Mouse (Mus musculus) gonadal fat pad, adult 2 months (tissue): ENCODE measurements around the gene Ppp6r2. TPM values are rescaled to one million over a fixed set of nuclear protein-coding genes. Genes with fewer than 3 reads are reported as not detected.

Experiments used
- DNase-seq: peaks from one replicate; pipeline ENCODE4 v3.0.0-alpha.2; 2012; ENCODE audit warnings: low read depth
- polyA plus RNA-seq: library from polyadenylated mRNA; depleted of rRNA; stranded (reverse); fragments of >200 nt; gene quantifications from 2 replicates; pipeline ENCODE4 v1.2.3, GENCODE M21; 2012; rRNA removed

The Ppp6r2 gene
- polyA plus RNA-seq, 1 experiment = 89.2 TPM

- DNase-seq = no peak
Observed at GRCm38 (mm10) chr15:89309962-89310498, 98.7 kb downstream of the Ppp6r2 start.

GRCm38 (mm10) chr15:89313359-89313758, 102.0 kb downstream of the Ppp6r2 start:
- DNase-seq = no peak

- no peak for DNase-seq
Observed at GRCm38 (mm10) chr15:89314107-89314506, 102.8 kb downstream of the Ppp6r2 start.

- no peak for DNase-seq
Observed at GRCm38 (mm10) chr15:89314511-89315189, 103.3 kb downstream of the Ppp6r2 start.

- peak; percentile 45 for DNase-seq
Observed at GRCm38 (mm10) chr15:89315190-89315731, 103.9 kb downstream of the Ppp6r2 start, which contains the start of gene Sbf1. TSS of gene Sbf1 (minus strand) at chr15:89315311.

GRCm38 (mm10) chr15:89316146-89316545, 104.8 kb downstream of the Ppp6r2 start:
- no peak for DNase-seq

- no peak for DNase-seq
Observed at GRCm38 (mm10) chr15:89321264-89321663, 109.9 kb downstream of the Ppp6r2 start.

GRCm38 (mm10) chr15:89322670-89323522, 111.5 kb downstream of the Ppp6r2 start, which contains the start of gene Adm2:
TSS of gene Adm2 (plus strand) at chr15:89322720.
- no peak for DNase-seq

GRCm38 (mm10) chr15:89323656-89324055, 112.3 kb downstream of the Ppp6r2 start:
- DNase-seq = no peak

- no peak for DNase-seq
Observed at GRCm38 (mm10) chr15:89326441-89326840, 115.1 kb downstream of the Ppp6r2 start.

GRCm38 (mm10) chr15:89334271-89334670, 122.9 kb downstream of the Ppp6r2 start, which contains the start of gene Miox:
TSS of gene Miox (plus strand) at chr15:89334398.
- no peak for DNase-seq

GRCm38 (mm10) chr15:89334774-89335537, 123.6 kb downstream of the Ppp6r2 start:
- no peak for DNase-seq

- DNase-seq = no peak
Observed at GRCm38 (mm10) chr15:89336422-89336821, 125.1 kb downstream of the Ppp6r2 start.

Other genes starting within 250 kb of the Ppp6r2 start
- gene Mlc1, start 232.5 kb upstream of the Ppp6r2 start, polyA plus RNA-seq = 0.26 and 0.70 TPM in 2 replicates
- gene Mov10l1, start 228.6 kb upstream of the Ppp6r2 start, polyA plus RNA-seq = 0.11 and 0.15 TPM in 2 replicates
- gene Panx2, start 151.8 kb upstream of the Ppp6r2 start, polyA plus RNA-seq = 2.7 and 4.4 TPM in 2 replicates
- 76.4 and 82.8 TPM in 2 replicates for gene Trabd, start 136.4 kb upstream of the Ppp6r2 start, polyA plus RNA-seq
- gene Selenoo, start 122.5 kb upstream of the Ppp6r2 start, polyA plus RNA-seq = 54.2 and 54.5 TPM in 2 replicates
- gene Tubgcp6, start 88.4 kb upstream of the Ppp6r2 start, polyA plus RNA-seq = 71.9 and 87.7 TPM in 2 replicates
- gene Hdac10, start 82.9 kb upstream of the Ppp6r2 start, polyA plus RNA-seq = 31.1 and 38.8 TPM in 2 replicates
- gene Mapk12, start 70.8 kb upstream of the Ppp6r2 start, polyA plus RNA-seq = 25.2 and 25.3 TPM in 2 replicates
- gene Mapk11, start 61.9 kb upstream of the Ppp6r2 start, polyA plus RNA-seq = 23.8 and 30.3 TPM in 2 replicates
- 98.9 and 119 TPM in 2 replicates for gene Plxnb2, start 30.8 kb upstream of the Ppp6r2 start, polyA plus RNA-seq
- gene Dennd6b, start 15.1 kb upstream of the Ppp6r2 start, polyA plus RNA-seq = 12.2 and 13.6 TPM in 2 replicates
- 127 and 142 TPM in 2 replicates for gene Sbf1, start 103.8 kb downstream of the Ppp6r2 start, polyA plus RNA-seq
- gene Adm2, start 111.2 kb downstream of the Ppp6r2 start, polyA plus RNA-seq = 0.26 and 0.63 TPM in 2 replicates
- gene Miox, start 122.8 kb downstream of the Ppp6r2 start, polyA plus RNA-seq = 0.23 TPM in 1 of 2 replicates, not detected in the other
- 42.6 and 49.3 TPM in 2 replicates for gene Lmf2, start 144.1 kb downstream of the Ppp6r2 start, polyA plus RNA-seq
- 104 and 155 TPM in 2 replicates for gene Ncaph2, start 144.2 kb downstream of the Ppp6r2 start, polyA plus RNA-seq
- 25.6 and 29.8 TPM in 2 replicates for gene Sco2, start 162.3 kb downstream of the Ppp6r2 start, polyA plus RNA-seq
- 2.3 and 3.1 TPM in 2 replicates for gene Tymp, start 165.5 kb downstream of the Ppp6r2 start, polyA plus RNA-seq
- 12.0 TPM in 2 replicates for gene Odf3b, start 167.7 kb downstream of the Ppp6r2 start, polyA plus RNA-seq
- gene Klhdc7b, start 173.4 kb downstream of the Ppp6r2 start, polyA plus RNA-seq = 0.04 and 0.08 TPM in 2 replicates
- not detected in 2 replicates for gene Syce3, start 198.9 kb downstream of the Ppp6r2 start, polyA plus RNA-seq
- 3.4 and 7.0 TPM in 2 replicates for gene Cpt1b, start 214.3 kb downstream of the Ppp6r2 start, polyA plus RNA-seq
- gene C730034F03Rik, start 218.0 kb downstream of the Ppp6r2 start, polyA plus RNA-seq = 1.3 and 1.5 TPM in 2 replicates
- gene Gm44502, start 218.1 kb downstream of the Ppp6r2 start, polyA plus RNA-seq = 0.32 and 0.33 TPM in 2 replicates
- gene Chkb, start 218.4 kb downstream of the Ppp6r2 start, polyA plus RNA-seq = 47.6 and 51.2 TPM in 2 replicates
- gene Mapk8ip2, start 242.4 kb downstream of the Ppp6r2 start, polyA plus RNA-seq = 0.20 and 0.30 TPM in 2 replicates